Mouse (Mus musculus) stomach, embryonic 14.5 days (tissue): Measurements from ENCODE around the gene Gm8994. TPM values are rescaled to one million over a fixed set of nuclear protein-coding genes. Genes with fewer than 3 reads are reported as not detected.
"Not testable (repeated sequence)": the region's sequence is repeated elsewhere in the genome, so short reads cannot be mapped to it uniquely, and the experiment has no call there.

Source experiments
- ATAC-seq: fragments of 200-750 bp; cut with Nextera tagmentation; 2 replicates; pipeline ENCODE4 v1.8.0; 2017; ENCODE audit warnings: low read depth, moderate TSS enrichment; ENCODE audit not compliant: insufficient number of reproducible peaks, insufficient read depth, low FRiP score
- H3K27ac ChIP-seq: fragments of 300-500 bp; sonication (generic); 2 replicates; pipeline ENCODE4 v1.5.1; 2014; ENCODE audit warnings: mild to moderate bottlenecking, low read length, moderate library complexity, mixed read lengths
- H3K27me3 ChIP-seq: fragments of 300-500 bp; sonication (generic); 2 replicates; pipeline ENCODE4 v1.6.1; 2014; ENCODE audit warnings: low read length, control low read depth, mixed read lengths; ENCODE audit not compliant: control insufficient read depth, insufficient read depth
- H3K36me3 ChIP-seq: fragments of 300-500 bp; sonication (generic); 2 replicates; pipeline ENCODE4 v1.6.1; 2014; ENCODE audit warnings: mild to moderate bottlenecking, control low read depth, low read length, moderate library complexity, mixed read lengths; ENCODE audit not compliant: control insufficient read depth, insufficient read depth
- H3K4me1 ChIP-seq: fragments of 300-500 bp; sonication (generic); 2 replicates; pipeline ENCODE4 v1.6.1; 2014; ENCODE audit warnings: low read length, control low read depth, mixed read lengths; ENCODE audit not compliant: control insufficient read depth, insufficient read depth
- H3K4me2 ChIP-seq: fragments of 300-500 bp; sonication (generic); replicated peaks from 2 replicates; pipeline ENCODE4 v1.6.1; 2014; ENCODE audit warnings: low read depth, low read length, control low read depth
- H3K4me3 ChIP-seq: fragments of 300-500 bp; sonication (generic); 2 replicates; pipeline ENCODE4 v1.5.1; 2014; ENCODE audit warnings: low read depth, low read length, control low read depth
- H3K9ac ChIP-seq: fragments of 300-500 bp; sonication (generic); replicated peaks from 2 replicates; pipeline ENCODE4 v1.6.1; 2014; ENCODE audit warnings: low read depth, mild to moderate bottlenecking, control low read depth, low read length, moderate library complexity, mixed read lengths
- H3K9me3 ChIP-seq: fragments of 300-500 bp; sonication (generic); 2 replicates; pipeline ENCODE4 v1.6.1; 2016; ENCODE audit warnings: low read depth, low read length, control low read depth; ENCODE audit not compliant: control insufficient read depth
- WGBS: fragments of 180-500 bp; shearing (Covaris S2); extraction: QIAGEN DNeasy Blood & Tissue Kit; methylation state at CpG from one replicate; pipeline ENCODE4 v1.1.7; 2014; 5-methylcytosine and 5-hydroxymethylcytosine counted together
- polyA plus RNA-seq: library from polyadenylated mRNA; unstranded; fragments of >200 nt; fragmentation: Nextera tagmentation; extraction: Ambion mirVana; gene quantifications from 2 replicates; pipeline ENCODE4 v1.2.1, GENCODE M21; 2014

Gm8994 gene
- not detected in 2 replicates for polyA plus RNA-seq

DNA sequence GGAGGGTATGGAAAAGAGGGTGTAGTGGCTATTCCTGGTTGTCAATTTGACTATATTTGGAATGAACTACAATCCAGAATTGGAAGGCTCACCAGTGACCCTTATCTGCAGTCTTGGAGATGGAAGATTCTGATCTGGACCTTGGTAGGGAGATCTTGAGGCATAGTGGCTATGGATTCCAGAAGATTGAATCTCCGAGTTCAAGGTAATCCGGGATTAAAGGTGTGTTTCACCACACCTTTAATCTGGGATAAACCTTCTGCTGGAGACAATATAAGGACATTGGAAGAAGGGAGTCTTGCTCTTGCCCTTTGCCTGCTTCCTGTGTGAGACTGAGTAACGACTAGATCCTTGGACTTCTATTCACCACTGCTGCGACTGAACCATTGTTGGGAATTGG is at the start of gene Gm8994:
Gene Gm8994 (plus strand): TSS at position 301 of the 400 bp plus-strand sequence.
- H3K27me3 ChIP-seq, H3K9ac ChIP-seq, H3K4me3 ChIP-seq, H3K4me1 ChIP-seq, H3K4me2 ChIP-seq, H3K9me3 ChIP-seq, H3K36me3 ChIP-seq, ATAC-seq, H3K27ac ChIP-seq: not testable (repeated sequence)
- WGBS, result 93% methylated on average over 4 of the region's 4 CpGs

DNA sequence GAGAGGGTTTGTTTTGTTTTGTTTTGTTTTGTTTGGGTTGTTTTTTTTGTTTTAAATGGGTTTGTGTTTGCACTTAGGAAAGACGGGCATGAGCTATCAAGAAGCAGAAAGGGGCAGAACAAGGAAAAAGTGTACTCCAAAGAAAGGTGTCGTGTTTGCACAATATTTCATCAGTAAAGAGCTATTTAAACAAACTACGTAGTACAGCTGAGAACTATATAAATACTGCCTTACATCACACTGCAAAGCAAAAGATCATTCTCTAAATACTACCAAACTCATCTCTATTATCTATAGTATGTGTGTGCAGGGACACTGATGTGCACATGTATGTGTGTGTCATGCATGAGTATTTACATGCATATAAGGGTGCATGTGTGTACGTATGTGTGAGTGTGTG is 49.7 kb upstream of the Gm8994 start:
- Histone ChIP-seq H3K27ac (no peak overlapping the region), H3K36me3 (no peaks in the 10 kb centered on the region), H3K9ac (no peak overlapping the region), H3K9me3 (no peaks in the 10 kb centered on the region), H3K4me2 (no peak overlapping the region), H3K4me3 (no peak overlapping the region), H3K4me1 (no peaks in the 10 kb centered on the region), H3K27me3 (no peaks in the 10 kb centered on the region)
- WGBS, result 38% methylated on average over 4 of the region's 4 CpGs
- no peak for ATAC-seq

DNA sequence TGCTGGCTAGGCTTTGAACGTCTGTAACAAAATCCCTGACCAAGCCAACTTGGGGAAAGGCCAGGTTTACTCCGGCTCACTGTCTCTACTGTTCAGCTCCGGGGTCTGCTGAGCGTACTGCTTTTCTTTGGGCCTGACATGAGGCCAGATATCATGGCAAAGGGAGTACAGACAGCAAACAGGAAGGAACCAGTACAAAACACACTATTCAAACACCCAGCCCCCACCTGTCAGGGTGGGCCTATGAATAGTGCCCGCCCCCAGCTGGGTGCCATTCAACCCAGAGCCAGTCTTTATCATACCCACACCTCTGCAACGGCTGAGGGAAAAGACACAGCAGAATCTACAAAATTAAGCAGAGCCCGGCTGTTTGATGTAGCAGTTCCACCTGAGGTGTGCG is 42.8 kb upstream of the Gm8994 start:
- Histone ChIP-seq H3K9ac (no peak overlapping the region), H3K4me3 (no peak overlapping the region), H3K4me1 (no peaks in the 10 kb centered on the region)

DNA sequence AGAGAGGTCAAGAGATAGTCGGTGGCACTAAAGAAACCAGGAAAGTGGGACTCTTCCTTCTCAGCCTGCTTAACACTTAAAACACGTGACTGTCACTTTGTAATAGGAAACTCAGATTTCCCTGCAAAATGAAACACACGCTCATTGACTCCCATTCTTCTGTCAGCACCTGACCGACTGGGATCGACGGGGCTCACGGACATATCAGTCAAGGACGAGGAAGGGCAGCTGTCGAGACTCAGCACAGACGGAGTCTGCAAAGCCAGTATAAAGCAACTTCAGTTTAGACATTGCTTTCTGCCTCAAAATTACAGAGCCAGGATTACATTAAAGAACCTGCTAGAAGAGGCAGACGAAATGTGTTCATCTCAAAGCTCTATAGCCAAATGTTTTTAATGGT is 41.2 kb upstream of the Gm8994 start:
- Histone ChIP-seq H3K9me3 (no peaks in the 10 kb centered on the region), H3K4me1 (no peaks in the 10 kb centered on the region), H3K27me3 (no peaks in the 10 kb centered on the region), H3K27ac (no peak overlapping the region), H3K36me3 (no peaks in the 10 kb centered on the region), H3K4me2 (no peak overlapping the region), H3K9ac (no peak overlapping the region), H3K4me3 (no peak overlapping the region)
- ATAC-seq, result no peak
- 76% methylated on average over 11 of the region's 11 CpGs for WGBS

More for the DNA sequence above, 42.8 kb upstream of the Gm8994 start:
- H3K36me3 ChIP-seq, result no peaks in the 10 kb centered on the region
- no peak overlapping the region for H3K27ac ChIP-seq
- 80% methylated on average over 8 of the region's 8 CpGs for WGBS
- ATAC-seq, result no peak
- H3K27me3 ChIP-seq, result no peaks in the 10 kb centered on the region
- no peaks in the 10 kb centered on the region for H3K9me3 ChIP-seq
- H3K4me2 ChIP-seq, result no peak overlapping the region

DNA sequence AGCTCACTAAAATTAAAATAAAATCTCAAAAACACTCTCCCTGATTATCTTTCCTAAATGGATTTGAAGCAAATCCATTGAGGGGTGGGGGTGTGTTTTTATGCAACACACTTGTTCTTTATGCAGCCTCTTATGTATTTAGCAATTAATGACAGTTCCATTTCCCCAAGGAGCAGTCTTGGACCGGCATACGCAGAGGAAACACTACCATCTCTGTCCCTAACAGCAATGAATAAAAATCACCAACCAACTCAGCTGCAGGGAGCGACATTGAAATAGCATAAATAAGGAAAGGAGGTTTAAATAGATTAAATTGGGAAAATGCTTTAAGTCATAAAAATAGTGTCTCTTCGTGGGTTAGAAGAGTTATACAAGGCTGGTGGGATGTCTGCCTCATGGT is 40.8 kb upstream of the Gm8994 start:
- Histone ChIP-seq H3K9ac (no peak overlapping the region), H3K9me3 (no peaks in the 10 kb centered on the region), H3K4me1 (no peaks in the 10 kb centered on the region), H3K36me3 (no peaks in the 10 kb centered on the region), H3K27ac (no peak overlapping the region), H3K4me2 (no peak overlapping the region), H3K27me3 (no peaks in the 10 kb centered on the region), H3K4me3 (no peak overlapping the region)
- ATAC-seq, result no peak
- WGBS, result 81% methylated on average over 4 of the region's 4 CpGs

DNA sequence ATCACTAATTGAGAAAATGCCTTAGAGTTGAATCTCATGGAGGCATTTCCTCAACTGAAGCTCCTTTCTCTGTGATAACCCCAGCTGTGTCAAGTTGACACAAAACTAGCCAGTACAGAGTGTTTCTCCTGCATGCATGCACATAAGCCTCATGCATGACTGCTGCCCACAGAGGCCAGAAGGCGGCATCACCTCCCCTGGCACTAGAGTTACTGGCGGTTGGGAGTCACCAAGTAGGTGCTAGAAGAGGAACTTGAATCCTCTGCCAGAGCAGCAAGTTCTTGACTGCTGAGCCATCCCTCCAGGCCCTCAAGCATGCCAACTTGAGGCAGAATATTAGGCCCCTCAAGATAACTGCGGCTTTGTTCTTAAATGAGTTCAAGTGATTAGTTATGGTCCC is 35.9 kb upstream of the Gm8994 start:
- Histone ChIP-seq H3K27me3 (no peaks in the 10 kb centered on the region), H3K9ac (no peak overlapping the region), H3K4me3 (no peak overlapping the region), H3K4me2 (no peak overlapping the region), H3K4me1 (no peaks in the 10 kb centered on the region), H3K27ac (no peak overlapping the region), H3K36me3 (no peaks in the 10 kb centered on the region), H3K9me3 (no peaks in the 10 kb centered on the region)
- 85% methylated on average over 3 of the region's 3 CpGs for WGBS
- ATAC-seq, result no peak

DNA sequence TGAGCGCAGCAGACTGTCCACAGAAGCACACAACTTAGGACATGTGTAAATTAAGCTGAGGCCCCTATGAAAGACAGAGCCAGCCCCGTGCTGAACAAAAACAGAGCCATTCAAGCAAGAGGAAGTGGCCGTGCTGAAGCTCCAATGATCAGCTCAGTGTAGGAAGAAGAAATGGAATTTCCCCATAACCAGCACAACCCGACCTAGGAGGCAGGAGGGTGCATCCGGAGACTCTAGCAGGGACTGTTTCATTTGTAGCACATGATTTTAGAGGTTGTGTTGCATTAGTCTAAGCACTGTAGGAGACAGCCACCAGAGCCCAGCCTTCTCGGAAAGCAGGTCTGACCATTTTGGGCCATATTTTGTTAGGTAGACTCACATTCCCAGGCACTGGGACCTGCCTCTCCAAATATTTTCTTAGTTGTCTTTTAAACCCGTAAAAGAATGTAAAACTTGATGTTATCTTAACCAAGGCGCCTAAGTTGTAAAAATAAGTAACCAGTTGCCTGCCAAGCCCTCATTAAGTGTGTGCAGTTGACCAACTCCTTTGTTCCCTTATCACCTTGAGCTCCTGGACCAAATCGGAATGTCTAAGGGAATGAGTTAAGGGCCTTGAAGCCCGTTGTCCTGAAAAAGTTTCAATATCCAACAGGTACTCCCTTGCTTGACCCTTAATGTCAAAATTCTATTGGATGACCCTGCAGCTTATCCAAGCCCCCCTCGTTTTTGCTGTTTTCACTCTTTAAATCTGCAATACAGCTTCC is 35.2 kb upstream of the Gm8994 start:
- H3K27me3 ChIP-seq, result no peaks in the 10 kb centered on the region
- WGBS, result 57% methylated on average over 11 of the region's 11 CpGs
- peak; percentile 56; the same call in 1 of the 2 replicates for ATAC-seq
- H3K4me3 ChIP-seq, result no peak overlapping the region
- H3K9me3 ChIP-seq, result no peaks in the 10 kb centered on the region
- no peaks in the 10 kb centered on the region for H3K4me1 ChIP-seq
- H3K27ac ChIP-seq, result no peak overlapping the region
- H3K9ac ChIP-seq, result no peak overlapping the region
- H3K36me3 ChIP-seq, result no peaks in the 10 kb centered on the region
- H3K4me2 ChIP-seq, result no peak overlapping the region

DNA sequence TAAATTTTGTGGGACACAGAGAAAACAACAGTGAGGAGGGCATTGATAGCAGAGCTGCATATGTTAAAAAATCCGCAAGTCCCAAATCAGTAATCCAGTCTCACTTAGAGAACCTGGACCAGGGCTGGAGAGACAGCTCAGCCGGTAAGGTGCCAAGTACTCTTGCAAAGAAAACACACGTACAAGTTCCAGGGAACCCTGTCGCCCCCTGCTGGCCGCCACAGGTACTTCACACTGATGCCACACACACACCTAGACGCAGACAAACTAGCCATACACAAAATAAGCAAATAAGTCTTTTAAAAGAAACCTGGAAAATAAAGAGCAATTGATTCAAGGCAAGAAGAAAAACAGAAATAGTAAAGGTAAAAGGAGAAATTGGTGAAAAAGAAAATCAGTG is 33.6 kb upstream of the Gm8994 start:
- Histone ChIP-seq H3K9me3 (no peaks in the 10 kb centered on the region), H3K9ac (no peak overlapping the region), H3K4me3 (no peak overlapping the region), H3K4me1 (no peaks in the 10 kb centered on the region), H3K4me2 (no peak overlapping the region), H3K27me3 (no peaks in the 10 kb centered on the region), H3K36me3 (no peaks in the 10 kb centered on the region), H3K27ac (no peak overlapping the region)
- 92% methylated on average over 6 of the region's 6 CpGs for WGBS
- ATAC-seq, result no peak

DNA sequence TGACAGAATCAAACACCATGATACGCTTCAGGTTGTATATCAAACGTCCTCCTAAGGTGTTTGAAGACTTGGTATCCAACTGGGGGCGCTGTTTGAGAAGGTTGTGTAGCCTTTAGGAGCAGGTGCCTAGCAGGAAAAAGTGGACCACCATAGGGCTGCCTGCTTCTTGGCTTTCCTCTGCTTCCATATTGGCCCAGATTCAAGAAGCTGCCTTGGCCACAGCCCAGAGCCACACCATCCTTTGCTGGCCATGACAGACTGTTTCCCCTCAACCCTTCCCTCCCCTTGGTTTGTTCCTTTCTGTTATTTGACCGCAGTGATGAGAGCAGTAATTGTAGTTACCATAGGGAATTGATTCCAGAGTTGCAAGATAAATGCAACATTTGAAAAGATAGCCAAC is 31.5 kb upstream of the Gm8994 start:
- H3K4me1 ChIP-seq, result no peaks in the 10 kb centered on the region
- no peaks in the 10 kb centered on the region for H3K9me3 ChIP-seq
- no peak overlapping the region for H3K4me2 ChIP-seq
- no peak overlapping the region for H3K9ac ChIP-seq
- H3K27ac ChIP-seq, result no peak overlapping the region
- H3K36me3 ChIP-seq, result no peaks in the 10 kb centered on the region
- H3K4me3 ChIP-seq, result no peak overlapping the region
- 66% methylated on average over 4 of the region's 4 CpGs for WGBS
- no peak for ATAC-seq
- no peaks in the 10 kb centered on the region for H3K27me3 ChIP-seq
